Mouse (Mus musculus): Measurements from ENCODE around the gene Dnah8. TPM values are rescaled to one million over a fixed set of nuclear protein-coding genes. Genes with fewer than 3 reads are reported as not detected.

The Dnah8 gene
- polyA plus RNA-seq, 1 experiment = 1.2 TPM

GRCm38 (mm10) chr17:30750269-30750668 lies 126.1 kb downstream of the Dnah8 start:
- DNase-seq (ENCODE audit: low read depth) = no peak

- DNase-seq (ENCODE audit: low read depth) = no peak
Measured at GRCm38 (mm10) chr17:30752370-30752818, 128.2 kb downstream of the Dnah8 start.

DNA sequence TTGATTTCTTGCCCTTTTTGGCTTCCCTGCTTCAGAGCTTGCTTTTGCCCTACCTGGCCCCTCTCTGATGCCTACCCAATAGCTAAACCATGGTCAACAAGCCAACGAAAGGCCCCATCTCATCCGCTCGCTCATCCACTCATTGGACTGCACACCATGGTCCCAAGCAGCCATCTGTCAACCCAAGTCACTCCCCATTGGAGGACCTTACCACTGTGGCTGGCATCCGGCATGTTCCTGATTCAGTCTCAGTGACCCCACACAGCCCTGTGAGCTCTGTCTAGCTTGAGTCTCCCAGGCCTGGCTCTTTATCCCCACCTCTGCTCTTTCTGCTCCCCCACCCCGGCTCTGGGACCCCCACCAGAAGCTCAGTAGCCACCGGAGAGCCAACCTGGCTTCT lies 129.0 kb downstream of the Dnah8 start:
- DNase-seq (ENCODE audit: low read depth) = no peak

DNA sequence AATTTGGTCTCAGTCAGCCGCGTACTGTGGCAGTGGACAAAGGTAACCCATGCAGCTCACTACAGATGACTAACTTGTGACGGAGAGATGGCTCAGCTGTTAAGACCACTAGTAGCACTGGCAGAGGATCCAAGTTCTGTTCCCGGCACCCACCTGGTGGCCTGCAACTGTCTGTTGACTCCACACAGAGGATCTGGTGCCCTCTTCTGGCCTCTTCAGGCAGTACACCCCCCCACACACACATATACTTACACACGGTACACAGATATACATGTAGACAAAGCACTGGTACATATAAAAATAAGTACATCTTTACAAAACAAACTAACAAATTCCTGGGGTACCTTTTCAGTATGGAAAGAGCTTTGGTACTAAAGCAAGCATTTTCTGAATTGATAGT lies 132.6 kb downstream of the Dnah8 start:
- no peak for DNase-seq (ENCODE audit: low read depth)

GRCm38 (mm10) chr17:30760307-30760706 lies 136.2 kb downstream of the Dnah8 start:
- no peak for DNase-seq (ENCODE audit: low read depth)

- no peak for DNase-seq (ENCODE audit: low read depth)
Measured at GRCm38 (mm10) chr17:30764276-30764675, 140.1 kb downstream of the Dnah8 start.

- DNase-seq (ENCODE audit: low read depth) = no peak
Measured at GRCm38 (mm10) chr17:30774416-30774815, 150.3 kb downstream of the Dnah8 start.

DNA sequence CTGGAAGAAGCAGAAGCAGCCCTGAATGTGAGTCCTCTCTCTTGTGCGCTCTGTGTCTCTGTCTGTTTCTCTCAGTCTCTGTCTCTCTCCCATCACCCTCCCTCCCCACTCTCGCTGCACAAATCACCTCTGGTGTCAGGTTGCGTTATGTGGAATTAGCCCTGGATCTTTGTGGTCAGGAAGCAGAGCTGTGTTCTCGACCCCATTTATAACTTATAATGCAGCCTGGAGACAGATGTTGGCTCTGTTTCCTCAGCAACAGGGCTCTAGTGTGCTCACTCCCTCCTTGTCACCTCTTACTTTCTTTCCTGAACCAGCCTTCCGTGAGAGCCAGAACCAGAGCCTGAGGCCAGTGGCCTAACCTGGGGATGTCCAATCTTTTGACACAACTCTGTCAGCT lies 150.9 kb downstream of the Dnah8 start:
- no peak for DNase-seq (ENCODE audit: low read depth)

GRCm38 (mm10) chr17:30781046-30781445 lies 156.9 kb downstream of the Dnah8 start:
- no peak for DNase-seq (ENCODE audit: low read depth)

DNA sequence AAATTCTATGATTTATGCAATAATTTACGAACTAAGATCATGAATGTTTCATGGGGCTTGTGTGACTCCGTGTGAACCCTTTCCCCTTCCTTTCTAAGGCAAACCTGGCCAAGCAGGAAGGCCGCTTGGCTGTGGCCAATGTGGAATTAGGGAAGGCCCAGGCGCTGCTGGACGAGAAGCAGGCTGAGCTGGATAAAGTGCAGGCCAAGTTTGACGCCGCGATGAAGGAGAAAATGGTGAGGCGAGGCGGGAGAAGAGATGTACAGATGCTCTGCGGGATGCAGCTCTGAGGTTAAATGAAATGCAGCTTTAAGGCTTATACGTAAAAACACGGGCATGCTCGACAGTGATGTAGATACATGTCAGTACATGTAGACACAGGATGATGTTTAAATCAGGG lies 158.1 kb downstream of the Dnah8 start:
- DNase-seq (ENCODE audit: low read depth) = no peak

DNA sequence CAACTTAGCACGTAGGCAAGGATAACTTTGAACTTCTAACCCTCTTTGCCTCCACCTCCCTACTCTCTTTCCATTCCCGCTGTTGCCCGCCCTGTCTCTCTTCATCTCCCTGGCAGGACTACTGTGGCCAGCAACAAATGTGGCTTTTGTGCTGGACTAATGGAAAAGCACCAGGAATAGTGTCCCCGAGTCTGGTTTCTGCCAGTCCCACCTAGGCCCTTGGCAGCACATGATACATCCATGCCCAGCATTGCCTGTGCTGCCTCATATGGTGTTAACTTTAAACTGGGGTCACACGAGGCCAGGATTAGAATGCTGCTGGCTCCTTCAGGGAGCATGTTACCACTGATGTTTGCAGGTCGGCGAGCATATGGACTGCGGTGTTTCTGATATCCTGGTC lies 164.2 kb downstream of the Dnah8 start:
- no peak for DNase-seq (ENCODE audit: low read depth)

- DNase-seq (ENCODE audit: low read depth) = no peak
Measured at GRCm38 (mm10) chr17:30790816-30791215, 166.7 kb downstream of the Dnah8 start.

GRCm38 (mm10) chr17:30792396-30792795 lies 168.2 kb downstream of the Dnah8 start:
- DNase-seq (ENCODE audit: low read depth) = no peak

DNA sequence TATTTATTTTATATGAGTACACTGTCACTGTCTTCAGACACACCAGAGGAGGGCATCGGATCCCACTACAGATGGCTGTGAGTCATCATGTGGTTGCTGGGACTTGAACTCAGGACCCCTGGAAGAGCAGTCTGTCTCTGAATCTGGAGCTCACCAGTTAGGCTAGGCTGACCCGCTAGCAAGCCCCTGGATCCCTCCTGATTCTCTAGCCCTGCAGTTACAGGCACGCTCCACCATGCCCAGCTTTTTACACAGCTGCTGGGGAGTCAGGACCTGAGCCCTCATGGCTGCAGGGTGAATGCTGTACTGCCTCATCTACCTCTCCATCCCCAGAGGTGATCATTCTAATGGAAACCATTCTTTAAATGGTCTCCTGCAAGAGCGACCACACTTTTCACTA lies 172.5 kb downstream of the Dnah8 start:
- DNase-seq (ENCODE audit: low read depth) = no peak

- DNase-seq (ENCODE audit: low read depth) = no peak
Measured at GRCm38 (mm10) chr17:30800261-30800985, 176.3 kb downstream of the Dnah8 start.

- no peak for DNase-seq (ENCODE audit: low read depth)
Measured at GRCm38 (mm10) chr17:30803668-30804067, 179.5 kb downstream of the Dnah8 start.

- no peak for DNase-seq (ENCODE audit: low read depth)
Measured at GRCm38 (mm10) chr17:30804955-30805354, 180.8 kb downstream of the Dnah8 start.

DNA sequence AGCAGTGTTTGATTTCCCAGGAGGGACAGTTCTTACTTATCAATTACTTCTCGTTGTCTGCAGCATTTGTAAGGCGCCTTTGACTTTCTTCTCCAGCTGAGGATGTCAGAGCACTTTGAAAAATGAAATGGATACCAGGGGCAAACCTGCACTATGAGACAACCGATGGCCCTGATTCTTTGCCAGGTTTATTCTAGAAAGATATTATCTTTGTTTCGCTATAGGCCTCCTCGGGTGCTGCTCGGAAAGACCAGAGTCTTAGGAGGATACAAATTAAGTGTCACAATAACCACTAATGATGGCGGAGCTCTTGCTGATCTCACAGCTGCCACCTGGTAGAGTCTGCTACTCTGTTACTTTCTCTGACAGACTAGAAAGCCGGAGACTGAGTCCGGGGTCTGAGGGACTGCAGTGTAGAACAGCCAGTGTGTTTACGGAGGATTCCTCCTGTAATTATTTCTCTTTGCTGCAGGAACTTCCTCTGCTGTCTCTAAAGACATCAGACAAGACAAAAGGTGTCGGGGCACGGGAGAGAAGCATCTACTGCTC lies 181.4 kb downstream of the Dnah8 start:
- DNase-seq (ENCODE audit: low read depth) = no peak

GRCm38 (mm10) chr17:30808866-30809660 lies 184.9 kb downstream of the Dnah8 start:
- no peak for DNase-seq (ENCODE audit: low read depth)

DNA sequence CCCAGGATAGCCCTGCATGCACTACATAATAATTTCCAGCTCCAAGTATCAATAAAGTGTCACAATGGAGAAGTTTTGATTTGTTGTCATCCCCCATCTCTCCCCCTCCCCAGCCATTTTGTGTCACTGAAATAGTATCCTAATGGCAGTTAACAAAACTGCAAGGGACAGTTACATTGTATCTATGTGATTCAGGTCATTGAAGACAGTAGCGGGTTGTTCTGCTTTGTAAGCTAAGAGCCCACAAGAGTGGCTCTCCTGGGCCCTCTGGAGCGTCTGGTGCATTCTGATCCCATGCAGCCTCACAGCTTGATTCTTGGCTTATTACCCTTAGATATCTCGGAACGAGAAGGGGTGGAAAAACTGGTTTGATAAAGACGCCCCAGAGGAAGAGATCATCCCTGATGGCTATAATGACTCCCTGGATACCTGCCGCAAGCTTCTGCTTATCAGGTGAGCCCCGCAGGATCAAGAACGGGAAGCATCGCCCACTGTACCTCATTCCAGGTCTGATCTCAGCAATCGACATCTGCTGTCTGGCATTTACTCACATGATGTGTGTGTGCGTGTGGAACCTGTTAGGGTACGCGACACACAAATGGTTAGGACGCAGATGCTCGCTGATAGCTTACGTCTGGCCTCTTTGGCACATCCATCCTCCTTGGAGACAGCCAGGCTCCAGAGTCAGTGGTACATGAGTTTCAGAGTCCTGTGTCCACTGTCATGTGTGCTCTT lies 185.9 kb downstream of the Dnah8 start:
- DNase-seq (ENCODE audit: low read depth) = no peak

- no peak for DNase-seq (ENCODE audit: low read depth)
Measured at GRCm38 (mm10) chr17:30818543-30818942, 194.4 kb downstream of the Dnah8 start.

DNA sequence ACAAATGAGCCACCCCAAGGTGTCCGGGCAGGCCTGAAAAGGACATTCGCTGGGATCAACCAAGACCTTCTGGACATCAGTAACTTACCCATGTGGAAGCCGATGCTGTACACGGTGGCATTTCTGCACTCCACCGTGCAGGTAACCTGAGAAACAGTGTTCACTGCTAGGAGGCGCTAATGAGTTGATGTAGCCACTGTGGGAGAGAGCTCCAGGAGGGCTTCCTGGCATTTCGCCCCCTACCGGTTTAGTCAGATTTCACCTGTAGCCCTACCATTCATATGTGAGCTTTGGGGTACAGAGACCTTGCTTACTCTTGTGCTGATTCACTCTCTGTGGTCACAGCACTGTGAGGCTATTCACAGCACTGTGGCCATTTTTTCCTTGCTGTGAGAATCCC lies 195.0 kb downstream of the Dnah8 start:
- DNase-seq (ENCODE audit: low read depth) = no peak
